Mouse (Mus musculus) layer of hippocampus, adult 2 months (tissue): ENCODE data around the gene Ccs. TPM values are rescaled to one million over a fixed set of nuclear protein-coding genes. Genes with fewer than 3 reads are reported as not detected.
A peak's percentile ranks its signal among the peaks of the same experiment; 100 is the strongest.
"Not testable (repeated sequence)": the region's sequence is repeated elsewhere in the genome, so short reads cannot be mapped to it uniquely, and the experiment has no call there.

Experiments used
- DNase-seq, 2 experiments: peaks; one replicate each; pipeline ENCODE4 v3.0.0; 2022; ENCODE audit warnings: low spot score in 2 of 2
- H3K27ac ChIP-seq: fragments of 200-600 bp; 2 replicates; pipeline ENCODE4 v1.8.1; 2022
- H3K4me3 ChIP-seq: fragments of 200-600 bp; 2 replicates; pipeline ENCODE4 v1.8.1; 2022; ENCODE audit warnings: mild to moderate bottlenecking
- CTCF ChIP-seq: fragments of 200-600 bp; conservative IDR thresholded peaks from 2 replicates; pipeline ENCODE4 v1.8.1; 2022; ENCODE audit warnings: antibody characterized with exemption, mild to moderate bottlenecking, moderate library complexity
- total RNA-seq, 2 experiments: library from RNA; stranded (reverse); gene quantifications; 2 replicates each; pipeline ENCODE4 v1.2.3; 2021

The Ccs gene
- total RNA-seq, 2 experiments from 2014 or later, result 33.9 to 38.8 TPM

DNA sequence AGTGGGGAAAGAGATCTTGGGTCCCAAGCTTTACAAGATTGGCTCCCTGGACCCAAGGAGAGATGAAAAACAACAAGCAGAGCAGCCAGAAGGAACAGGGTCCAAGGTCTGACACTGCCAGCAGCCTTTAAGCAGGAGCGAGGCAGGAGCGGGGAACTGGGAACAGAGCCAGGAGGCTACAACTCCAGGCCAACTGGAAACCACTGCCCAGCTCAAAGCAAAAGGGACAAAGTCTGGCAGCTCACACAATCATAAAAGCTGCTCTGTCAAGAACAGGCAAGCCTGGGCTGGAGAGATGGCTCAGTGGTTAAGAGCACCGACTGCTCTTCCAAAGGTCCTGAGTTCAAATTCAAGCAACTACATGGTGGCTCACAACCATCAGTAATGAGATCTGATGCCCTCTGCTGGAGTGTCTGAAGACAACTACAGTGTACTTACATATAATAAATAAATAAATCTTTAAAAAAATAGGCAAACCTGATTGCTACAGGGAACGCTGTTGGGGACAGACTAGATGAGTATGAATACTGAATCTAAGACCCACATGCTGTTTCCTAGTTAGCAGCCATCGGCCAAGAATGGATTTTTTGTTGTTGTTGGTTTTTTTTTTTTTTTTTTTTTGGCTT, 18.3 kb downstream of the Ccs start:
- peak overlapping the region; percentile 56; the same call in 1 of the 2 replicates for H3K27ac ChIP-seq
- peak; percentile 65 for TF ChIP-seq CTCF
- peak; percentile 67 to 82 for DNase-seq
- no peak overlapping the region for H3K4me3 ChIP-seq

DNA sequence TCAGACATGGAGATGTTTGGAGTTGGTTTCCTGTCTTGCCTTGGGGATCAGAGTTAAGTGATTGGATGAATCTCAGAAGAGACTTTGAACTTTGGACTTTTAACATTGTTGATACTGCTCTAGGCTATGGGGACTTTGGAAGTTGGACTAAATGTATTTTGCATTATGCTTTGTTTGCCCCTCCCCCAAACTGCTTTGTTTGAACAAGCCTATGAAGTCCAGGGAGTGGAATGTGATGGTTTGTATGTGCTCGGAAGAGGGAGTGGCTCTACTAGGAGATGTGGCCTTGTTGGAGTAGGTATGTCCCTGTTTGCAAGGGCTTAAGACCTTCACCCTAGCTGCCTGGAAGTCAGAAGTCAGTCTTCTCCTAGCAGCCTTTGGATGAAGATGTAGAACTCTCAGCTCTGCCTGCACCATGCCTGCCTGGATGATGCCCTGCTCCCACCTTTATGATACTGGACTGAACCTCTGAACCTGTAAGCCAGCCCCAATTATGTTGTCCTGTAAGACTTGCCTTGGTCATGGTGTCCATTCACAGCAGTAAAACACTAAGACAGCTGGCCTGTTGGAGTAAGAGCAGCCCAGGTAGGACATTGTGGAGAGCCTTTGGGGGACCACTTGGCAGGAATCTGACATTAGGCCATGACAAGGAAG, 21.8 kb downstream of the Ccs start:
- DNase-seq, result no peak
- no peak overlapping the region for H3K4me3 ChIP-seq
- TF ChIP-seq CTCF, result no peak
- no peak overlapping the region for H3K27ac ChIP-seq

DNA sequence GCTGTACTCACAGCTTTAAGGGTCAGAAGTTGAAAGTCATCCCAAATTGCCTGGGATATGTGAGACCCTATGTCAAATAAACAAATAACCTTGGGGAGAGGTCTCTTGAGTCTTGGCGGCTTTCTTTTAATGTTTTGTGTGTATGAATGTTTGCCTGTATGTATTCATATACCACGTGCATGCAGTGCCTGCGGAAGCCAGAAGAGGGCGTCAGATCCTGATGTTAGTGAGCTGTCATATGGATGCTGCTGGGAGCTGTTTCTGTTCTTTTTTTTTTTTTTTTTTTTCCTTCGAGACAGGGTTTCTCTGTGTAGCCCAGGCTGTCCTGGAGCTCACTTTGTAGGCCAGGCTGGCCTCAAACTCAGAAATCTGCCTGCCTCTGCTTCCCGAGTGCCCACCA, 26.1 kb downstream of the Ccs start:
- H3K27ac ChIP-seq, result no peak overlapping the region
- no peak for DNase-seq
- H3K4me3 ChIP-seq, result no peak overlapping the region
- TF ChIP-seq CTCF, result peak; percentile 34

DNA sequence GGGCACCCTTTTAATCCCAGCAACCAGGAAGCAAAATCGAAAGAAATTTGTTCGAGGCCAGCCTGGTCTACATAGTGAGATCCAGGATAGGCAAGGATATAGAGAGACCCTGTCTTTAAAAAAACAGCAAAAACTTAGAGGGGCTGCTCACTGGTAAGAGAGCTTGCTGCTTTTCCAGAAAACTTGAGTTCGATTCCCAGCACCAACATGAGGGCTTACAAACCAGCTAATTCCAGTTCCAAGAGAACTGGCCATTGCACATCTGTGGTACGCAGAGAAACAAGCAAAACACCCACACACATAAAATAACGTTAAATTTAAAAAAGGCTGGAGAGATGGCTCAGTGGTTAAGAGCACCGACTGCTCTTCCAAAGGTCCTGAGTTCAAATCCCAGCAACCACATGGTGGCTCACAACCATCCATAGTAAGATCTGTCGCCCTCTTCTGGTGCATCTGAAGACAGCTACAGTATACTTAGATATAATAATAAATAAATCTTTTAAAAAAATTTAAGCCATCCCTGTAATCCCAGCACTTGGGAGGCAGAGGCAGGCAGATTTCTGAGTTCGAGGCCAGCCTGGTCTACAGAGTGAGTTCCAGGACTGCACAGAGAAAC, 26.7 kb downstream of the Ccs start:
- Histone ChIP-seq H3K27ac (peak overlapping the region; percentile 94), H3K4me3 (peak overlapping the region; percentile 99)
- TF ChIP-seq CTCF, result peak; percentile 45

DNA sequence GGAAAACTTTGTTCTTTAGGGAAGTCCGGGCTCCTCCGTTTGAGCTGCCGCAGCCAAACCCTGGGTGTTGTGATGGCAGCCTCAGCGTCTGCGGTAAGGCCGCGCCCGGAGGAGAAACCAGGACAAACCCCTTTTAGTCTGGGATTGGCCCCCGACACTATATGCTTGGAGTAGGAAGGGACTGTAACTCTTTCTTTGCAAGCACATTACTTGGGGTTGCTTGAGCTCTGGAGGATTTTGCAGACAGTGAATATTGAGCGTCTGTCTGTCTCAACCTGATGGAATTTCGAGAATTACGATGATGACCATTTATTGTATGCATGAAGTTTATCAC, 27.3 kb downstream of the Ccs start:
- Histone ChIP-seq H3K4me3 (peak overlapping the region; percentile 99), H3K27ac (peak overlapping the region; percentile 94)
- TF ChIP-seq CTCF, result no peak
- no peak for DNase-seq

More for the DNA sequence above, 26.7 kb downstream of the Ccs start:
- DNase-seq, result not testable (repeated sequence)

DNA sequence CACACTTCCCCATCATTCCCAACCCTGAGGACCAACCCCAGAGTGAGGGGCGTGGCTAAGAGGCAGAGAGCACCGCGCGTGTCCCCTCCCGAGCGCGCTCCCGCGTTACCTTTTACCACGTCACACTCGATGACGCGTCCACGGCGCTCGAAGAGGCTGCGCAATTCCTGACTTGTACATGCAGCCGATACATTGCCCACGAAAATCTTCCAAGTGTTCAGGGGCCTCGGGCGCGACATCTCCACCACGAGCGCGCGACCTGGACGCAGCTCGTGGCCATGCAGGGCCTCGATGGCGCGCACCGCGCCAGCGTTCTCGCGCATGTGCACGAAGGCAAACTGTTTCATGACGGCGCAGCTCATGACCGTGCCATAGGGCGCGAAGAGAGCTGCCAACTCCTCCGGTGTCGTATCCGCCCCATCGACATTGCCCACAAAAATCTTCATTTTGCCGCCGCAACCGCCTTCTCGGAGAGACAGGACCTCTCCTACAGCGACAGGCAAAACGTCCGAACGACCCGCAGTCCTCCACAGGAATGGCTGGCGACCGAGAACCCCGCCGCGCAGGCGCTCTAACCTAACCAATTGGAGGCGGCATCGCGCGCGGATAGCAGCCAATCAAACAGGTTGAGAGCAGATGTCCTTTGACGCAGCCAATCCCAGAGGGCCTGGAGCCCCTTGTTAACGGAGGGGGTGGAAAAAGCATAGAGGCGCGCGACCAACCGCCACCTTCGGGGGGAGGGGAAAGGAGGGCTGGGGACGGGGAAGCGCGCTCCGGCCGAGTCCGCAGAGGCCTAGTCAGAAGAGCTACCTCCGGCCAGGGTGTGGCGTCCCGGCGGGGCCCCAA, 27.8 kb downstream of the Ccs start, which contains the start of the genes Gm21992 and Rbm14:
TSS of gene Gm21992 (minus strand) at position 550 of the 846 bp plus-strand sequence.
TSS of gene Rbm14 (minus strand) at position 572 of the 846 bp plus-strand sequence.
- peak within 1 kb of the TSS; percentile 99 for H3K4me3 ChIP-seq
- H3K27ac ChIP-seq, result peak within 1 kb of the TSS; percentile 94
- peak; percentile 98 to 99 for DNase-seq
- no peak; the same call in 1 of the 2 replicates for TF ChIP-seq CTCF

DNA sequence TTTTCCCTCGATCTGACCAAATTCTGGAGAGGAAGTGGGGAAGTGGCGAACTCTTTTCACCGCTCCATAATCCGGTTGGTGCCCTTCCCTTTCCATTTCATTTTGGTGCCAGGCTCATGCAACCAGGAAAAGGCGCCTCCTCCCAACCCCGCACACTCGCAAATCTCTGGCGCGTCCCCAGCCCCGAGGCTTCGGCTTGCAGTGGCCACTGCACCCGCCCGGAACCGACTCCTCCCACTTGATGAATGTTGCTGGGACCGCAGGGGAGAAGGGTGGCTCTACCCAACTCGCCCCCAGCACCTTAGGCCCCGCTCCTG, 28.4 kb downstream of the Ccs start:
- TF ChIP-seq CTCF, result no peak
- peak overlapping the region; percentile 94 for H3K27ac ChIP-seq
- peak overlapping the region; percentile 99 for H3K4me3 ChIP-seq

DNA sequence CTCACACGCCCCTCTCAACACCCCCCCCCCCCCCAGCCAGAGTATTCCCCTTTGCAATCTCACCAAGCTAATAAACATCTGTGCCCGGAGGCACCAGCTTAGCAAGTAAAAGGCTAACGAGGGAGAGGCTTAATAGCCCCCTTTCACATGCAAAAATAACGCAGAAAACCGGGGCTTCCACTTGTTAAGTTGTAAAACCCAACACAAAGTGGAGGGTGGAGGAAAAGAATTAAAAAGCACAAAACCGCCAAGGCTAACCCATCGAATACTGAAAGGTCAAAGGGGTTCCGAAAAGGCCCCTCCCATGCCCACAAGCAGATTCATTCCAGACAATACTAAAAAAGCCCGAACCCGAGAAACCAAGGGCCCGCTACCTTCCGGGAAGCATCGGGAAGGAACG, 28.8 kb downstream of the Ccs start:
- no peak for DNase-seq
- Histone ChIP-seq H3K4me3 (peak overlapping the region; percentile 99), H3K27ac (peak overlapping the region; percentile 94)
- no peak for TF ChIP-seq CTCF

More for the DNA sequence above, 28.4 kb downstream of the Ccs start:
- no peak for DNase-seq

DNA sequence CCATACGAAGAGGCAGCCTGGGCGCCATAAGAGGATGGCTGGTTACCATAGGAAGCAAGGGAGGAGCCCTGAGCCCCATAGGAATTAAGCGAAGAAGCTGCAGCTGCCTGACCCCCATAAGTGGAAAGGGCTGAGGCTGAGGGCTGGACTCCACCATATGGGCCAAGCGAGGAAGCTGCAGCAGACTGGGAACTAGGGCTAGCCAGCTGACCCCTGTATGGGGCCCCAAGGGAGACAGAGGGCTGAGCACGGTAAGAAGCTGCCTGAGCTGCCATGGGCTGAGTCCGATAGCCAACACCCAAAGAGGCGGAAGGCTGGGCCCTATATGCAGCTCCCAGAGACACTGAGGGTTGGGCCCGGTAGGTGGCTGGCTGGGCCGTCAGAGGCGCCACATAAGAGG, 35.8 kb downstream of the Ccs start:
- no peak for TF ChIP-seq CTCF
- DNase-seq, result no peak
- Histone ChIP-seq H3K27ac (no peak overlapping the region), H3K4me3 (no peak overlapping the region)

DNA sequence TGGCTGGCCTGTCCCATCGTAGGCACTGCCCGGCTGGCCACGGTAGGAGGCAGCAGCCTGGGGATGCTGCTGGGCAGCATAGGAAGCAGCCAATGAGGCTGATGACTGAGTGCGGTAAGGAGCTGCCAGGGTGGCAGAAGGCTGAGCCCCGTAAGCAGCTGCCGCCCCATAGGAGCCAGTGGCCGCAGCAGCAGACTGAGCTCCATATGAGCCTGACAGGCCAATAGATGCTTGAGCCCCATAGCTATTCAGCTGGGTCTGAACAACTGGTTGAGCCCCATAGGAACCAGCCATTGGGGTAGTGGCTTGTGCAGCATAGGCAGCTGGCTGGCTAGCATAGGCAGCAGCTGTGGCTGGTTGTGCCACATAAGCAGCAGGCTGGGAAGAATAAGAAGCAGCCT, 36.4 kb downstream of the Ccs start:
- no peak for TF ChIP-seq CTCF
- DNase-seq, result no peak
- H3K27ac ChIP-seq, result no peak overlapping the region
- no peak overlapping the region for H3K4me3 ChIP-seq

DNA sequence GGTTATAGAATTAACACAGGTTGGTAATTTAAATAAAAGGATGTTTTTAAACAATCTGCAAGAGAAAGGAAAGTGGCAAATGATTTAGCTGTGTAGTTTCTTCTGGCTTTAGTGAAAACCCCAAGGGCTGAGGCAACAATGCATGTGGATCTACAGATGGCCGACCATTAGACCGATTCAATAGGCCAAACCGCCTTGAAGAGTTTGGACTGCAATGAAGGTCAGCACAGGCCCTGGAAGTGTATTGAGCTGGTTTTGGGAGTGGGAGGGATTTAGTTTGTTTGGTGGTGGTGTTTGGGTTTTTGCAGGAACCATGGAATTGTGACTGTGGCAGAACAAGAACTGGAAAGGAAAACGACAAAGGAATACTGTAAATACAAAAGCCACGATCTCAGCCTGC, 40.0 kb downstream of the Ccs start:
- no peak overlapping the region for H3K4me3 ChIP-seq
- no peak for DNase-seq
- no peak for TF ChIP-seq CTCF
- H3K27ac ChIP-seq, result no peak overlapping the region

DNA sequence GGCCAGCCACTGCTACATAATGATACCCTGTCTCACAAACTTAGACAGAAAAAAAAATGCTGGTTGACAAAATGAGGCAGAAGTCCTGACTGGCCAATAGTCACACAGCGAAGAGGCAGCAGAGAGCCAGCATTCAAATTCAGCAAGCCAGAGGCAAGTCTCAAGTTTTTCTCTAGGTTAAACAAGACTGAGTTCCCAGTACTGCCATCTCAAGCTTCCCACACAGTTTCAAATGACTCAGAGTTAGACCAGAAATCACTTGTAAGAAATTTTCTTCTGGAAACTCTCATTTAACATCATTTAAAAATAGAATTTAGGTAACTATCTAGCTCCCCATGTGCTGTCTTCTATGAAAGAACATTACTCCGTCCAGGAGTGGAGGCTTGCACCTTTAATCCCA, 41.3 kb downstream of the Ccs start:
- no peak for DNase-seq

DNA sequence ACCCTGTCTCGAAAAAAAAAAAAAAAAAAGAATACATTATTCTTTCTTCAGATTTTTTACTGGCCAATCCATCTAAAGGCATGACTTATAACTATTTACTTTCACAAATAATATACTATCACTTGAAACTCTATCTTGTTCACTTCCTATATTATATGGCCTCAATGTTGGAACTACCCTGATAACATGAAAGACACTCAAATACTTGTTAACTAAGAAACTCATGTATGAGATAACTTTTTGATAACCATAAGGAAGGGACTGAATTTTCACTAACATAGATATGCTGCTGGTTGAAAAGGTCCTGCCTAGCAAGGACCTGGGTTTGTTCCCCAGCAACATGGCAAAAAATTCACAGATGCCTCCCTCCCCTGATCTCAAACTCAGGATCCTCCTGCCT, 43.2 kb downstream of the Ccs start:
- no peak for DNase-seq
- Histone ChIP-seq H3K4me3 (no peak overlapping the region), H3K27ac (no peak overlapping the region)
- no peak for TF ChIP-seq CTCF

More for the DNA sequence above, 41.3 kb downstream of the Ccs start:
- H3K27ac ChIP-seq, result no peak overlapping the region
- H3K4me3 ChIP-seq, result no peak overlapping the region
- no peak for TF ChIP-seq CTCF
